Mouse (Mus musculus): ENCODE measurements at regions not wholly inside any gene's neighbourhood (a gene's known extent, or its start where the extent isn't known, plus 50 kb on each side); places are given as distances from the start of the nearest gene placed in this dataset.

DNA sequence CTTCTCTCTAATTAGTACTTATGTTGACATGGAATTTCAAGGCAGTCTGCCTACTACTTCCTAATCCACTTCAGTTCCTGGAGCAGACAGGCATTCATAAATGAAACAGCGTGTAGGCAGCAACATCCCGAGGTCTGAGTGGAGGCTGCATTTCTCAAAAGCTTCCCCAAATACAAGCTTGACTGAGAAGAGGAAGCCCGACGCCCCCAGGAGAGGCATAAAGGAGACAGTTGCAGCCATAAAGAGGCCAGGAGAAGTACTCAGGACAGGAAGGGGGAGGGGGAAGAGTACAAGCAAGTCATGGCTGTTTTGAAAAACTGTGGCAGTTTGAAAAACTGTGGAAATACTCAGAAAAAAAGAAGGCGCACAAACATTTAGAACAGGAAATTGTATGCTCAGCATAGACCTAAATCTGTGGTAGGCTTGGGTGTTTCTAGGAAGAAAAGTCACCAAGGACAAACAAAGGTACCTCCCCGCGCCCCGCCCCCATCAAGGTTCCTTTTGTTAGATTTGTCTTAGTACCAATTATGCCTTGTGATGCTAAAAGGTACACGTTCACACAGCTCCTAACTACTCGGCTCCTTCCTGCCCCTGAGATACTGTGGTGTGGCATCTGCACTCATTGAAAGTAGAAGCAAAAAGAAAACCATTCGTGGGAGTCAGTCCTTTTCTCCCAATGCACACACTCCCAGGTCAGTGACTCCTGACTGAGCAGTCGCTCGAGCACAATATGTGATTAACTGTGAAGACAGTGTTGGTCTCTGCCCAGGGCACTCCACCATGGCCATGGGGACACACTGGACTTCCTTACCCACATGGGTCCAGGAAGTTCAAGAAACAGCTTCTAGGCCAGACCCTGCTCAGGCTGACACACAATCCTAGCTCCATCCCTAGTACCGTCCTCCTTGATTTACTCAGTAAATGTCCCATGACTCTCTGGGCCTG lies 89.7 kb upstream of the Intu start:
- Histone ChIP-seq H3K79me2 (ENCODE audit: control insufficient read depth, insufficient read depth, low read length) (no peaks in the 10 kb centered on the region), H3K9ac (ENCODE audit: low read depth, low read length) (no peak overlapping the region), H3K4me3 (ENCODE audit: insufficient read depth, low read depth, low read length) (no peak overlapping the region), H3K36me3 (ENCODE audit: control insufficient read depth, insufficient read depth, low read length) (no peaks in the 10 kb centered on the region), H3K4me1 (ENCODE audit: control insufficient read depth, insufficient read depth, low read length) (no peaks in the 10 kb centered on the region), H3K27ac (replicated peaks; ENCODE audit: insufficient read depth, low read depth, low read length) (no peak overlapping the region), H3K27me3 (ENCODE audit: control insufficient read depth, insufficient read depth, low read length) (no peaks in the 10 kb centered on the region)
- no peak for DNase-seq (ENCODE audit: extremely low read depth, low read depth, low spot score)
- no peak for TF ChIP-seq CTCF (IDR thresholded peaks at IDR 0.05; ENCODE audit: low read depth, low read length)
- TF ChIP-seq POLR2A (IDR thresholded peaks at IDR 0.05; ENCODE audit: extremely low read depth, insufficient read depth, low read length): no peak
- 65% methylated on average over 14 of the region's 14 CpGs for WGBS

DNA sequence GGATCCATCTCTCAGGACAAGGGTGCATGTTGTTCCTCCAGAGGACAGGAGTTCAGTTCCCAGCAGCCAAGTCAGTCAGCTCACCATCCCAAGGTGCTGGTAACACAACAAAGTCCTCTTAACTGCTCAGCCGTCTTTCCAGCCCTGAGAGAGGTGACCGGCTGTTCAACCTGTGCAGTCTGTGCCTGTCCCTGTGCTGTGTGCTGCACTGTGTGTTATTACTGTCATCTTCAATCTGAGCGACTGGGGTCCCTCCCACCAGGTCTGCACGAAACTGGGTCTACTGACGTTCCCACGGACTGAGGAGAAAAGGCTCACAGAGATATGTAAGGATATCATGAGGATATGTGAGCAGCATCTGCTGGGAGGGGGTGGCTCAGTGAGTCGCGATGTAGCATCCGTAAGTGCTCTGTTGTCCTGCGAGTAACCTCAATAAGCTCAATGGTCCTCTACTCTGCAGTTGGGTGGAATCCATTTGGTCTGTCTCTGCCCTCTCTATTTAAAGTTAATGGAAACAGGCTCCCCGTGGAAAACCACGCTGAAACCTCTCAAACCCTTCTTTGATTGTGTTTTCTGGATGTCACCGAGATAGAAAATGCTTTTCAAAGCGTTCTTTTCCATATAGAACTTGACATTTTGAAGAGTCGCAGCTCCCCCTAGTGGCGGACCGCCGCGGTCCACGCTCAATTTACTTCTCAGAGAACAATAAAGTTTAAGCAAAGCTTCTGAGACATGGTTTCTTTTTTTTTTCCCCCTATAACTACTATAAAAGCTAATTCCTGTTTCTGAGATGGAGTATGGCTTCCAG lies 87.1 kb upstream of the Intu start:
- H3K79me2 ChIP-seq (ENCODE audit: control insufficient read depth, insufficient read depth, low read length): no peaks in the 10 kb centered on the region
- TF ChIP-seq POLR2A (IDR thresholded peaks at IDR 0.05; ENCODE audit: extremely low read depth, insufficient read depth, low read length) (no peak), CTCF (IDR thresholded peaks at IDR 0.05; ENCODE audit: low read depth, low read length) (peak; percentile 85)
- peak; percentile 3 for DNase-seq (ENCODE audit: extremely low read depth, low read depth, low spot score)
- 38% methylated on average over 20 of the region's 20 CpGs for WGBS
- H3K27me3 ChIP-seq (ENCODE audit: control insufficient read depth, insufficient read depth, low read length): no peaks in the 10 kb centered on the region
- no peaks in the 10 kb centered on the region for H3K4me1 ChIP-seq (ENCODE audit: control insufficient read depth, insufficient read depth, low read length)
- H3K4me3 ChIP-seq (ENCODE audit: insufficient read depth, low read depth, low read length): no peak overlapping the region
- H3K27ac ChIP-seq (replicated peaks; ENCODE audit: insufficient read depth, low read depth, low read length): no peak overlapping the region
- no peaks in the 10 kb centered on the region for H3K36me3 ChIP-seq (ENCODE audit: control insufficient read depth, insufficient read depth, low read length)
- no peak overlapping the region for H3K9ac ChIP-seq (ENCODE audit: low read depth, low read length)

DNA sequence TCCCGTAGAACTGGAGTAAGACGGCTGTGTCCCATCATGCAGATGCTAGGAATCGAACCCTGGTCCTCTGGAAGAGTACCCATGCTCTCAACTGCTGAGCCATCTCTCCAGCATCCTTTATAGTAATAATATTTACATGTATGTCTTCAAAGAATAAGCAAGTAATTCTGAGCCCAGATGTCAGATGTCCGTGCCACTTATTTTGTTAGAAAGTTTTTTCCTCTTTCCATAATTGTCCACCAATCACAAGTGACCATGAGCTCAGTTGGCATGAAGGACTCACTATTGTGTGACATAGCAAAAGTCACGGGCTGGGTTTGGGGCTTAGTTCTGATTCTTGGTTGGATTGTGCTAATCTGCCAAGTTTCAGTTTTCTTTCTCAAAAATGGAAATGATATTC lies 78.1 kb upstream of the Intu start:
- TF ChIP-seq POLR2A (IDR thresholded peaks at IDR 0.05; ENCODE audit: extremely low read depth, insufficient read depth, low read length): no peak
- no peak for TF ChIP-seq CTCF (IDR thresholded peaks at IDR 0.05; ENCODE audit: low read depth, low read length)
- Histone ChIP-seq H3K9ac (ENCODE audit: low read depth, low read length) (no peak overlapping the region), H3K79me2 (ENCODE audit: control insufficient read depth, insufficient read depth, low read length) (no peaks in the 10 kb centered on the region), H3K4me1 (ENCODE audit: control insufficient read depth, insufficient read depth, low read length) (no peaks in the 10 kb centered on the region), H3K36me3 (ENCODE audit: control insufficient read depth, insufficient read depth, low read length) (no peaks in the 10 kb centered on the region), H3K27ac (replicated peaks; ENCODE audit: insufficient read depth, low read depth, low read length) (no peak overlapping the region), H3K27me3 (ENCODE audit: control insufficient read depth, insufficient read depth, low read length) (no peaks in the 10 kb centered on the region), H3K4me3 (ENCODE audit: insufficient read depth, low read depth, low read length) (no peak overlapping the region)
- WGBS: 82% methylated on average over 5 of the region's 5 CpGs
- DNase-seq (ENCODE audit: extremely low read depth, low read depth, low spot score): no peak

- no peaks in the 10 kb centered on the region for H3K36me3 ChIP-seq (ENCODE audit: control insufficient read depth, insufficient read depth, low read length)
- H3K9ac ChIP-seq (ENCODE audit: low read depth, low read length): no peak overlapping the region
- H3K27me3 ChIP-seq (ENCODE audit: control insufficient read depth, insufficient read depth, low read length): no peaks in the 10 kb centered on the region
- TF ChIP-seq CTCF (IDR thresholded peaks at IDR 0.05; ENCODE audit: low read depth, low read length) (no peak), POLR2A (IDR thresholded peaks at IDR 0.05; ENCODE audit: extremely low read depth, insufficient read depth, low read length) (no peak)
- 63% methylated on average over 4 of the region's 4 CpGs for WGBS
- H3K27ac ChIP-seq (replicated peaks; ENCODE audit: insufficient read depth, low read depth, low read length): no peak overlapping the region
- no peak overlapping the region for H3K4me3 ChIP-seq (ENCODE audit: insufficient read depth, low read depth, low read length)
- DNase-seq (ENCODE audit: extremely low read depth, low read depth, low spot score): no peak
- H3K79me2 ChIP-seq (ENCODE audit: control insufficient read depth, insufficient read depth, low read length): no peaks in the 10 kb centered on the region
- no peaks in the 10 kb centered on the region for H3K4me1 ChIP-seq (ENCODE audit: control insufficient read depth, insufficient read depth, low read length)
These were observed 77.5 kb upstream of the Intu start for GRCm38 (mm10) chr3:40453552-40453951.

- no peaks in the 10 kb centered on the region for H3K4me1 ChIP-seq (ENCODE audit: control insufficient read depth, insufficient read depth, low read length)
- WGBS: 81% methylated on average over 2 of the region's 2 CpGs
- no peak for TF ChIP-seq CTCF (IDR thresholded peaks at IDR 0.05; ENCODE audit: low read depth, low read length)
- no peak for TF ChIP-seq POLR2A (IDR thresholded peaks at IDR 0.05; ENCODE audit: extremely low read depth, insufficient read depth, low read length)
- no peaks in the 10 kb centered on the region for H3K27me3 ChIP-seq (ENCODE audit: control insufficient read depth, insufficient read depth, low read length)
- no peak overlapping the region for H3K27ac ChIP-seq (replicated peaks; ENCODE audit: insufficient read depth, low read depth, low read length)
- DNase-seq (ENCODE audit: extremely low read depth, low read depth, low spot score): no peak
- H3K79me2 ChIP-seq (ENCODE audit: control insufficient read depth, insufficient read depth, low read length): no peaks in the 10 kb centered on the region
- no peak overlapping the region for H3K9ac ChIP-seq (ENCODE audit: low read depth, low read length)
- H3K4me3 ChIP-seq (ENCODE audit: insufficient read depth, low read depth, low read length): no peak overlapping the region
- no peaks in the 10 kb centered on the region for H3K36me3 ChIP-seq (ENCODE audit: control insufficient read depth, insufficient read depth, low read length)
These were observed 75.0 kb upstream of the Intu start for GRCm38 (mm10) chr3:40456070-40456469.

All from liver, adult 2 months (tissue).